Comparison of ENCODE assay signal across 8 mouse cellular contexts in the genomic region with DNA sequence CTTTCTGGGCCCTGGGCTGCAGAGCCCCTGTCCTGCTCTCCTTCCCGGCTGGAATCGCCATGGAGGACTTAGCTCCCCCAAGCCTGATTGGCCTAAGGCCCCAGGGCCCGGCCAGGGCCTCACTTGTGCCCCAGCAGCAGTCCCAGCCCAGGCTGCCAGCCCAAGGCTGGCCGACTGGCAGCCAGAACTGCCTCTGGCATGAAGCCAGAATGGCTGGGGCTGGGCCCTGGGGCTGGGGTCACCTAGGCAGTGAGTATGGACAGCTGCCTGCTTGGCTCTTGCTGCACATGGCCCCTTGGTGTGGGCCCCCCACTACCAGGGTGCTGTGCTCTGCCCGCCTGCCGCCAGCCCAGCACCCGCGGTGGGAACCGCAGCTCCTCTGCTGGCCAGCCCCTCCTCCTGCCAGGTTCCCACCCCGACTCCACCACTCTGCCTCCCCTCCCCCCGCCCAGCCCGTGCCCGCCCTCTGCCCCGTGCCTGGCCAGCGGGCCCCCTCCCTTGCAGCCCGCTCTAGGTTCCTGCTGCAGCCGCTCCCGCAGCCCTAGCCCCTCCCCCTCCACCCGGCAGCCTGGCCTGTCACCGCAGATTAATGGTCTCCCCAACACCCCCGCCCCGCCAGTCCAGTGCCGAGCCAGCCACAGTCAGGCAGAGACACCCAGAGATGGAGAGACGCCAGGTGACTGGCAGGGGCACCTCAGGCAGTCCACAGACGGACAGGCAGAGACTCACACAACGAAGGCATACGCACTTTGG. TPM values are rescaled to one million over a fixed set of nuclear protein-coding genes. Genes with fewer than 3 reads are reported as not detected.
DNase-seq lines count a peak whose midpoint lies in the region; ATAC-seq lines count a peak whose summit lies in the region.

No protein-coding gene starts in this region.

- no peaks in the 10 kb centered on the region for H3K9me3 ChIP-seq in hindbrain, embryonic 16.5 days (ENCODE audit: control insufficient read depth, low read length)
- no peaks in the 10 kb centered on the region for H3K9me3 ChIP-seq in liver, embryonic 13.5 days (replicated peaks)
- no peaks in the 10 kb centered on the region for H3K9me3 ChIP-seq in neural tube, embryonic 12.5 days

- peak overlapping the region; percentile 55 for H3K4me2 ChIP-seq in hindbrain, embryonic 16.5 days (ENCODE audit: low read length)
- peak overlapping the region; percentile 52 for H3K4me2 ChIP-seq in liver, embryonic 13.5 days
- peak overlapping the region; percentile 71 for H3K4me2 ChIP-seq in neural tube, embryonic 12.5 days (replicated peaks)

- peaks cover 22% of the 10 kb centered on the region for H3K36me3 ChIP-seq in hindbrain, embryonic 16.5 days (ENCODE audit: control insufficient read depth, insufficient read depth, low read length)
- H3K36me3 ChIP-seq in liver, embryonic 13.5 days, result no peaks in the 10 kb centered on the region
- peaks cover 36% of the 10 kb centered on the region for H3K36me3 ChIP-seq in neural tube, embryonic 12.5 days

- ATAC-seq in hindbrain, embryonic 16.5 days, result peak; percentile 87
- peak; percentile 41; the same call in 1 of the 2 replicates for ATAC-seq in liver, embryonic 13.5 days (ENCODE audit: low read depth)
- peak; percentile 92 for ATAC-seq in neural tube, embryonic 12.5 days (ENCODE audit: low FRiP score, low read depth)
- no peak for ATAC-seq in activated CD4-positive, CD25-positive, alpha-beta regulatory T cell, adult 4 months

- WGBS in hindbrain, embryonic 16.5 days, result 5% methylated on average over 16 of the region's 27 CpGs
- 7% methylated on average over 25 of the region's 27 CpGs for WGBS in liver, embryonic 13.5 days (ENCODE audit: insufficient replicate concordance)
- 1% methylated on average over 27 of the region's 27 CpGs for WGBS in neural tube, embryonic 12.5 days

- H3K27ac ChIP-seq in hindbrain, embryonic 16.5 days (ENCODE audit: low read depth, low read length), result peak overlapping the region; percentile 82
- H3K27ac ChIP-seq in liver, embryonic 13.5 days, result no peak overlapping the region
- H3K27ac ChIP-seq in neural tube, embryonic 12.5 days, result peak overlapping the region; percentile 82

- peak; percentile 83 for DNase-seq in adrenal gland, adult 2 months
- DNase-seq in cerebellum, postnatal 36 days, result peak; percentile 46 to 53
- peak; percentile 89 for DNase-seq in gastrocnemius, postnatal 25 days
- no peak for DNase-seq in liver, embryonic 13.5 days
- no peak for DNase-seq in thymus, postnatal 25 days

- peaks cover 26% of the 10 kb centered on the region for H3K4me1 ChIP-seq in hindbrain, embryonic 16.5 days (ENCODE audit: control insufficient read depth, insufficient read depth, low read depth, low read length)
- H3K4me1 ChIP-seq in liver, embryonic 13.5 days (replicated peaks), result peaks cover 9% of the 10 kb centered on the region
- H3K4me1 ChIP-seq in neural tube, embryonic 12.5 days, result peaks cover 36% of the 10 kb centered on the region

- peak overlapping the region; percentile 15 for H3K4me3 ChIP-seq in hindbrain, embryonic 16.5 days (ENCODE audit: low read length)
- H3K4me3 ChIP-seq in liver, embryonic 13.5 days (replicated peaks), result peak overlapping the region; percentile 18; the same call in 1 of the 2 replicates
- peak overlapping the region; percentile 25 for H3K4me3 ChIP-seq in neural tube, embryonic 12.5 days

- no peaks in the 10 kb centered on the region for H3K27me3 ChIP-seq in hindbrain, embryonic 16.5 days (replicated peaks; ENCODE audit: control insufficient read depth, insufficient read depth, low read length)
- H3K27me3 ChIP-seq in liver, embryonic 13.5 days, result peaks cover 46% of the 10 kb centered on the region
- no peaks in the 10 kb centered on the region for H3K27me3 ChIP-seq in neural tube, embryonic 12.5 days (replicated peaks)

- H3K9ac ChIP-seq in hindbrain, embryonic 16.5 days (ENCODE audit: low read depth, low read length), result peak overlapping the region; percentile 60
- H3K9ac ChIP-seq in liver, embryonic 13.5 days, result no peak overlapping the region; the same call in 1 of the 2 replicates
- H3K9ac ChIP-seq in neural tube, embryonic 12.5 days, result peak overlapping the region; percentile 57

RNA-seq across cellular contexts. Expression of a gene that starts 22.0 kb away (rescaled TPM):
- 10 to 100 TPM; 12.3 to 26.4 TPM for total RNA-seq in adrenal gland, adult 2 months (2021)
- polyA plus RNA-seq in adrenal gland, adult 2 months (2012; rRNA removed), result 75.2 and 99.5 TPM in 2 replicates
- total RNA-seq in gastrocnemius, postnatal 25 days (2021), result 1 to 10 TPM; 2.1 to 3.7 TPM
- polyA plus RNA-seq in hindbrain, embryonic 16.5 days (2015; fragmentation: Nextera tagmentation; extraction: Ambion mirVana), result 13.0 and 14.0 TPM in 2 replicates
- polyA plus RNA-seq in liver, embryonic 13.5 days (2015; fragmentation: Nextera tagmentation; extraction: Ambion mirVana), result 0.20 and 0.22 TPM in 2 replicates
- polyA plus RNA-seq in neural tube, embryonic 12.5 days (2016; fragmentation: Nextera tagmentation; extraction: Ambion mirVana), result 15.1 and 18.6 TPM in 2 replicates
- polyA plus RNA-seq in activated CD4-positive, CD25-positive, alpha-beta regulatory T cell, adult 4 months (2017; shearing (Covaris generic)), result under 1 TPM; 0.16 to 0.24 TPM

RNA-seq across cellular contexts. Expression of a gene that starts 35.2 kb away (rescaled TPM):
- 10 to 100 TPM in 1 of 2 experiments, 1 to 10 TPM in 1; 8.5 to 13.6 TPM for total RNA-seq in adrenal gland, adult 2 months (2021)
- 22.1 and 33.1 TPM in 2 replicates for polyA plus RNA-seq in adrenal gland, adult 2 months (2012; rRNA removed)
- total RNA-seq in gastrocnemius, postnatal 25 days (2021), result 1 to 10 TPM; 5.6 to 7.7 TPM
- polyA plus RNA-seq in hindbrain, embryonic 16.5 days (2015; fragmentation: Nextera tagmentation; extraction: Ambion mirVana), result 8.6 and 11.0 TPM in 2 replicates
- 2.5 and 2.7 TPM in 2 replicates for polyA plus RNA-seq in liver, embryonic 13.5 days (2015; fragmentation: Nextera tagmentation; extraction: Ambion mirVana)
- 9.2 and 9.4 TPM in 2 replicates for polyA plus RNA-seq in neural tube, embryonic 12.5 days (2016; fragmentation: Nextera tagmentation; extraction: Ambion mirVana)
- polyA plus RNA-seq in activated CD4-positive, CD25-positive, alpha-beta regulatory T cell, adult 4 months (2017; shearing (Covaris generic)), result under 1 TPM in 1 of 2 experiments, not detected in 1; 0.42 TPM

Comparison
In these comparisons a context has a peak if more than half of its experiments do, and no peak if none do; other contexts are left out.
1. DNase-seq: peak in adrenal gland, adult 2 months (single experiment), cerebellum, postnatal 36 days (2 of 2) and gastrocnemius, postnatal 25 days (single experiment); none in liver, embryonic 13.5 days (single experiment) and thymus, postnatal 25 days (single experiment).
2. RNA of a gene that starts 22.0 kb away (polyA plus RNA-seq): 75.2 to 99.5 TPM in adrenal gland, adult 2 months, 15.1 to 18.6 TPM in neural tube, embryonic 12.5 days and 13.0 to 14.0 TPM in hindbrain, embryonic 16.5 days; 0.16 to 0.24 TPM in activated CD4-positive, CD25-positive, alpha-beta regulatory T cell, adult 4 months and 0.20 to 0.22 TPM in liver, embryonic 13.5 days; every median in the first group is over 10 times any median in the second.
3. Peak in every context shown above with its lines, with median percentiles within 50 percentile points of each other: H3K4me2 ChIP-seq and H3K4me3 ChIP-seq.